Mouse (Mus musculus) cerebellum, adult 2 months (tissue): Measurements from ENCODE around the gene F10.

Experiments
- CTCF ChIP-seq: fragments of 200-500 bp; IDR thresholded peaks from 2 replicates; pipeline ENCODE4 v1.5.1; 2011; ENCODE audit warnings: low read depth, mild to moderate bottlenecking, control low read depth, low read length, moderate library complexity, borderline replicate concordance; ENCODE audit not compliant: insufficient read depth
- POLR2A ChIP-seq: fragments of 200-500 bp; IDR thresholded peaks from 2 replicates; pipeline ENCODE4 v1.6.1; 2011; ENCODE audit warnings: low read length, control low read depth, borderline replicate concordance; ENCODE audit not compliant: insufficient read depth

DNA sequence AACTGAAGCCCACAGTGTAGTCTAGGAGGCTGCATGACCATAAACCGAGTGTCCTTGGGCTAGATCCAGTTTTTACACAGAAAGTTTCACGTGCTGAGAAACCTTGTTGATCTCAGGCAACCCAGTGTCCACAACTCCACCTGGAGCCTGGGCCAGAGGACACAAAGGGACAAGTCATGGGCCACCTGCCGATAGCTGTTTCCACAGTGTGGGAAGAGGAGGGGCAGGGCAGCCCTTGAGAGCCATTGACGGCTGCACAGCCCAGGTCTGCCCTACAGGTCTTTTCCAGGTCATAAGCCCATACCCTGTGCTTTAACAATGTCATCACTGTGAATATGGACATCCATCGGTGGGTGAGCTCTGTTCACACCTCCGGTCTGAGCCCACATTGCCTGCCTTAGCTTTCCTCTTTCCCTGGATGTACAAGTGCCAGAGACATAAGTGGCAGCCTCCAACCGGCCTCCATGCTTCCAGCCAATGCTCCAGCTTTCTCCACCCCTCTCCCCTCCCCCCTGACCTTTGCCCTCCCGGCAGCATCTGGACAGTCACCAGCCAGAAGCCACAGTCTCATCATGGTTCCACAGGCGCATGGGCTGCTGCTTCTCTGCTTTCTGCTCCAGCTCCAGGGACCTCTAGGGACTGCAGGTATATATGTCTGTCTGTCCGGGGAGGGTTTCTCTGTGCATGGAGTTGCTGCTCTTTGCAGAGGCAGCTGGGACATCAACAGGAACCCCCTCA lies 11.5 kb upstream of the F10 start, which contains the start of gene F7:
- TF ChIP-seq CTCF, result no peak
- TF ChIP-seq POLR2A, result no peak
